Mouse (Mus musculus) E14TG2a.4 (cell line): Measurements from ENCODE around the gene Mthfs.

Experiments used
- CTCF ChIP-seq: conservative IDR thresholded peaks from 2 replicates; pipeline ENCODE4 v1.5.1; 2014; ENCODE audit warnings: low read length
- NANOG ChIP-seq: IDR thresholded peaks from 2 replicates; pipeline ENCODE4 v1.6.1; 2014; ENCODE audit warnings: borderline replicate concordance, low read length, mixed read lengths

DNA sequence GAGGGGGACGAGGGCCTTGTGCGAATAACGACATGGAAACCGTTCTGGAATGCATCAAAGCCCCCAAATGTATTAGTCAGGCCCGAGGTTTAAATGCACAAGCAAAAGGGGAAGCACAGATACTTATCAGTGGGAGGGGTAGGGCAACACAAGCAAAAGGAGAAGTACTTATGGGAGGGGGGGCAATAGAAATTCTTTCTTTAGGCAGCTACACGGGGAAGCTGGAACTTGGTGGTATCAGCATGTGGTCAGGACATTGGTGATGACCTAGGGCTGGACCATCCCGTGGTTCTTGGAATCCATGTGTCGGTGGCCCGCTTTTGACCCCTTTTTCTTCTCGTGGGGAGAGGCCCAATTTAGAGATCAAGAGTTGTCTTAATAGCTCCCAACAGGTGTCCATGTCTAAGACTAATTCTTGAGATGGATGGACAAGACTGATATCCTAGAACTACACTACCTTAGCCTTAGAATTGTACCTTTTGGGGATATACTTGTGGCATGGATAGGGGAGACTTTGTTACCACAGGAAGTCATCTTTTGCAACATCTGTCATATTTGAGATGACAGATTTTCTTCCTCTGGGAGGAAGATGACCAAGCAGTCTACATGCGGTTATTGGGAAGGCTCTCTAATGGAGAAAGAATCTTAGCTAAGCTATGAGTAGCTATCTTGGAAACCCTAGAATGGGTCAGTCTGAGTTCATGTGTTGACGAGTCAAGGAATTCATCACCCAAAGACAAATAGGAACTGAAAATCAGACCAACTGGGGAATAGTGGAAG, 46.3 kb downstream of the Mthfs start:
- TF ChIP-seq CTCF = no peak
- TF ChIP-seq NANOG = no peak
